Mouse (Mus musculus) MEL (cell line): Measurements from ENCODE around the gene Paqr9.

Source experiments
- CTCF ChIP-seq, 3 experiments: IDR thresholded peaks in 2 of 3; conservative IDR thresholded peaks in 1 of 3; 2 replicates each; pipeline ENCODE4 v1.5.1; 2011 to 2012; ENCODE audit warnings: low read length in 3 of 3, low read depth in 2 of 3, mild to moderate bottlenecking in 2 of 3, improper control_type of control experiment in 1 of 3, inconsistent platforms in 1 of 3, mixed read lengths in 1 of 3, moderate library complexity in 1 of 3; ENCODE audit not compliant: control insufficient read depth in 1 of 3, insufficient read depth in 1 of 3, poor library complexity in 1 of 3, severe bottlenecking in 1 of 3
- E2F4 ChIP-seq: IDR thresholded peaks from 2 replicates; pipeline ENCODE4 v1.6.1; 2011; ENCODE audit warnings: low read depth, low read length, improper control_type of control experiment, borderline replicate concordance
- MXI1 ChIP-seq: IDR thresholded peaks from 2 replicates; pipeline ENCODE4 v1.6.1; 2011; ENCODE audit warnings: mild to moderate bottlenecking, low read depth, low read length, improper control_type of control experiment
- POLR2A ChIP-seq, 2 experiments: IDR thresholded peaks; 2 replicates each; pipeline ENCODE4 v1.6.1; 2011 to 2012; ENCODE audit warnings: low read length in 2 of 2, mild to moderate bottlenecking in 2 of 2, control low read depth in 1 of 2, improper control_type of control experiment in 1 of 2, low read depth in 1 of 2, moderate library complexity in 1 of 2; ENCODE audit not compliant: control insufficient read depth in 1 of 2, insufficient read depth in 1 of 2, poor library complexity in 1 of 2
- RAD21 ChIP-seq: IDR thresholded peaks from 2 replicates; pipeline ENCODE4 v1.6.1; 2011; ENCODE audit warnings: mild to moderate bottlenecking, low read depth, low read length, improper control_type of control experiment
- TAL1 ChIP-seq: IDR thresholded peaks from 2 replicates; pipeline ENCODE4 v1.6.1; 2012; ENCODE audit warnings: mild to moderate bottlenecking, inconsistent platforms, low read length, moderate library complexity, mixed read lengths
- USF2 ChIP-seq, 2 experiments: IDR thresholded peaks; 2 replicates each; pipeline ENCODE4 v1.6.1; 2011 to 2012; ENCODE audit warnings: improper control_type of control experiment in 2 of 2, low read length in 2 of 2, borderline replicate concordance in 1 of 2, inconsistent platforms in 1 of 2, low read depth in 1 of 2, mild to moderate bottlenecking in 1 of 2; ENCODE audit not compliant: insufficient read depth in 1 of 2
- ZC3H11A ChIP-seq: IDR thresholded peaks from 2 replicates; pipeline ENCODE4 v1.6.1; 2012; ENCODE audit warnings: low read depth, mild to moderate bottlenecking, inconsistent platforms, low read length, improper control_type of control experiment
- ZMIZ1 ChIP-seq: IDR thresholded peaks from 2 replicates; pipeline ENCODE4 v1.6.1; 2012; ENCODE audit warnings: low read depth, mild to moderate bottlenecking, inconsistent platforms, low read length, improper control_type of control experiment, moderate library complexity

GRCm38 (mm10) chr9:95599399-95599798 lies 39.9 kb downstream of the Paqr9 start:
- TF ChIP-seq CTCF (IDR thresholded peaks at IDR 0.05 in 2 of 3, conservative IDR thresholded peaks at IDR 0.05 in 1 of 3; ENCODE audit: control insufficient read depth in 1 of 3, insufficient read depth in 1 of 3, low read depth in 2 of 3, low read length in 3 of 3, poor library complexity in 1 of 3, severe bottlenecking in 1 of 3) = peak; percentile 44 to 54 (median 50)
- TF ChIP-seq POLR2A (IDR thresholded peaks at IDR 0.05; ENCODE audit: control insufficient read depth in 1 of 2, insufficient read depth in 1 of 2, low read depth in 1 of 2, low read length in 2 of 2, poor library complexity in 1 of 2) = no peak
- no peak for TF ChIP-seq USF2 (IDR thresholded peaks at IDR 0.05; ENCODE audit: borderline replicate concordance in 1 of 2, insufficient read depth in 1 of 2, low read depth in 1 of 2, low read length in 2 of 2)
- TF ChIP-seq ZC3H11A = peak; percentile 27; the same call in 1 of the 2 replicates
- TF ChIP-seq RAD21 = peak; percentile 41
- no peak for TF ChIP-seq MXI1
- TF ChIP-seq TAL1 = no peak
- no peak for TF ChIP-seq ZMIZ1
- no peak for TF ChIP-seq E2F4
